Mouse (Mus musculus): ENCODE measurements around the gene Gas2l3.

Gene Gas2l3

DNA sequence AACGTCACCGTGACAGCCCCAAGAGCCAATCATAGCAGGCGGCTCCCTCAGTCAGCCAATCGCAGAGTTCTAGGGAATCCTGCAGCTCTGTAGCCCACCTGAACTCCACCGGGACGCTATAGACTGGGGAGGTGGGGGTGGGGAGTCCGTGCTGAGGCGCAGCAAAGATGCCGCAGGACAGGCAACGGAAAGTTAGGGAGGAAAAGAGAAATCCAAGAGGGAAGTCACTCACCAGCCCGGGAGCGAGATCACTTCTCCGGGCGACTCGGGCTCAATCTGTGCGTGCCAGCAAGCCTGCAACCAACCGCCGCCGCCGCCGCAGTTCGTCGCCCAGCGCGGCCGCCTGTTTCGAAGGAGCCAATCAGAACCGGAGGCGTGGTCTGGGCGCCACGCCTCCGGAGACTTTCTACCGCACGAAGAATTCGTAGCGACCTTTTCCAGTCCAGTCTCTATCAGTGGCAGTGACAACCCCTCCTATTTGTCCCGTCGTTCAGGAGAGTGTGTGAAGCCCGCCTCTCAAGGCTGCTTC, at the start of gene Gas2l3:
TSS of gene Gas2l3 (minus strand) at position 345 of the 529 bp plus-strand sequence.
- peak; percentile 81 for DNase-seq (ENCODE audit: low spot score)

GRCm38 (mm10) chr10:89491321-89491720, 47.6 kb upstream of the Gas2l3 start:
- DNase-seq (ENCODE audit: low spot score): no peak

GRCm38 (mm10) chr10:89490250-89490649, 46.5 kb upstream of the Gas2l3 start:
- DNase-seq (ENCODE audit: low spot score): no peak

DNA sequence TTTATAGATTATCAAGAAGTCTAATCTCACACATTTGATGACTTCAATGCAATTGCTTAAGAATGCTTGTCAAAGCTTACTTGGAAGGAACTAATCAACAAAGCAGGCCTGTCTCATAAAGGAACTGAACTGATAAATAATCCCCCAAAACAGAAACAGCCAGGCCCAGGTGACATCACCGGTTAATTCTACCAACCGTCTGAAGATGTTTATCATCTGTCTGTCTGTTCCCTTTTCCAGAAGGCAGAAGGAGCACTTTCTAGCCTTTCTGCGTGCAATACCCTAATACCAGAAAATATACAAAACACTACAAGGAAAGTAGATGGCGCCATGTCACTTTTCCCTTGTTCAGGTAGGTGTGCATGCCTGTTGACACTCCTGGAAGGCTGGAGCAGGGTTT, 45.7 kb upstream of the Gas2l3 start:
- no peak for DNase-seq (ENCODE audit: low spot score)

GRCm38 (mm10) chr10:89486995-89487742, 43.4 kb upstream of the Gas2l3 start:
- DNase-seq (ENCODE audit: low spot score): no peak

GRCm38 (mm10) chr10:89484907-89485306, 41.1 kb upstream of the Gas2l3 start:
- no peak for DNase-seq (ENCODE audit: low spot score)

- DNase-seq (ENCODE audit: low spot score): no peak
Observed at GRCm38 (mm10) chr10:89483812-89484602, 40.2 kb upstream of the Gas2l3 start.

DNA sequence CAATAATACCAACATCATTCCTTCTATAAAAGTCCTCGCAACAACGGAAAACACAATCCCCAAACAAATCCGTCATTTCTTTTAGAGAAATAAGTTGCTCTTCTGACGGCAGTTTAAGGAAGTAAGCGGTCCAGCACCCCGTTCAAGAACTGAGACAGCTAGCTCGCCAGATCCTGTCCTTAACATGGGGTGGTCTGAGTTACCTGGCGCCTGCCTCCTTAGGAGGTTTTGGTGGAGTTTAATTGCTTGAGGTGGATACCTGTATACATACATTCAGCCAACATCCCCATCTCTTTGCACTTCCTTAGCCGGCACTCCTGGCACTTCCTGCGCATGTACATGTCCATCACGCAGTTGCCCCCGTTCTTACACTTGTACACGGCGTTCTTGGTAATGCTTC, 39.3 kb upstream of the Gas2l3 start:
- no peak for DNase-seq (ENCODE audit: low spot score)

DNA sequence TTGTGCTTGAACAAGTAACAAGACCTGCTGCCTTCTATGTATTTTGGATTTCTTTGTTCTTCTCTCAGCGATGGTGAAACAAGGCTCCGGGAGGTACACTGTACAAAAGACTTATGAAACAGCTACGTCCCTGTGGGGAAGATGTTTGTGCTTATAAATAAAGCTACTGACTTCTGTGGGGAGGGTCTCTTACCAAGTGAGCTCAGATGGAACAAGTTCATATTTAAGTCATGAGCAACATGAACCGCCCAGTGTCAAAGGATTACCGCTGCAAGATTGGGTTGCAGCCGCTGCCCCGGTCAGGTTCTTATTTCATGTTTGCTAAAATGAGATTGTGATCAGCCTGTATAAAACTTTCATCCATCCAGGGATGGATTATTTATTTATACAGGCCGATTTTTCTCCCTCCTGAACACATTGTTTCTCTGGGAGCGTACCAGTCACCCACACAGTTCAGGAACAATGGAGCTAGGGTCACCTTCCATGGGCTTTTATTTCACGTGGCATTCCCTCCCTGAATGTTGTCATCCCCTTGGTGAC, 38.4 kb upstream of the Gas2l3 start:
- DNase-seq (ENCODE audit: low spot score): no peak

DNA sequence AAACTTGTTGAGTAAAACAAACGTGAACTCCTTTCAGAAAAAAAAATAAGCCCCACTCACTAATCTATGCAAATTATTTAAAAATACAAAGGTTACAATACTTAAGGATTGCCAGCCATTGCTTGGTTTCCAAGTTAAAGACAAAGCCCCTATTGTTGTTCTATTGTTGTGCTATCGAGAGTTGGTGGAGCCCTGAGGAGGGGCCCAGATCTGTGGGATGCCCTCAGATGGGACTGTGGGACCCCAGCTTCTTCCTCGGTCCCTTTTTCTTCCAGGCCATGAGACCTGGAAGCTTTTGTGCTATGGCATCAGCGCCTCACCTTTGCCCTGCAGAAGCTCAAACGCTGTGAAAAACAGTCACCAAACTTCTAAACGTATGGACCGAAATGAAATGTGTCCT, 37.9 kb upstream of the Gas2l3 start:
- DNase-seq (ENCODE audit: low spot score): no peak

DNA sequence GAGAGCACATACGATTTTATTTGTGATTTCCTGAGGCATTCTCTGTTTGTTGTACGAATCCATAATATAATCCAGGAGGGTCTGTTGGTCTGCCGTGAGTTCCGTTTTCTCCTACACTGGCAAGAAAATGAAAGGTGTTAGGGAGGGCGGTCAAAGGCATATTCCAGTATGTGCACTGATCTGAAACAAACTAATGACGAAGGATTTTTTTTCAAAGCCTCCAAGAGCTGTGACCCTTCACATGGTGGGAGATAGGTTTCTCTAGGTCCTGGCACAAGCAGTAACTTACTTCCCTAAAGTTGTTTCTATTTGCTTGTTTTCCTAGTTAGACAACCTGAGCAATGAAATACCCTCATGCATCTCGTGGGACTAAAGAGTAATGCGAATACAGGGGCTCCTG, 35.0 kb upstream of the Gas2l3 start:
- no peak for DNase-seq (ENCODE audit: low spot score)

DNA sequence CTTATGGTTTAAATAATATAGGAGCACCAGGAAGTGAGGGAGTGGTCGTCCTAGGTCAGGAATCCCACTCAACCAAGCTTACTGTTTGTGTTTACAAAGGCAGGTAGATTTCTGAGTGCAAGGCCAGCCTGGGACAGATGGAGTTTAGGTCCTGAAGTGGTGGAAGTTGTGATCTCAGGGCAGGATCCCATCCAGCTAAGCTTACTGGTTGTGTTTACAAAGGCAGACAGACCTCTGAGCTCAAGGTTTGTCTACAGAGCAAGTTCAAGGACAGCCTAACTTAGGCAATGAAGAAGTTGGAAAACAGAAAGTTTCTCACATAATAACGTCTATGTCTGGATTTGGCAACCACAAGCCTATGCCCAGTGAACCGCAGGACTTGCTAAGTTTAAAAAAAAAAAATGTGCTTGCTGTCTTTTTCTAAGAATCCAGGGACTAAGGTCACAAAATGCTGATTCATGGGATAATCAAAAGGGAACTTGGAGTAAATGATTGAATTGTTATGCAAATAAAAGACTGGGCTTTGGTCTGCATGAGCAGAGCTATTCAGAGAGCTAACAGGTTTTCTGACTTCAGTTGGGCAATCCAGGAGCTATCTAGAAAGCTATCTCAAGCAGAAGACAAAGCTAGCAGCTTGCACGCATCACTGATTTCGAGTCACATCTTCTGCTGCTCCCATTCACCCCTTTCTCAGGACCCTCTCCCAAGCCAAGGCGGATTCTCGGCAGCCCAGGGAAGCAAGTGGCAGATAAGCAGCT, 27.0 kb upstream of the Gas2l3 start:
- no peak for DNase-seq (ENCODE audit: low spot score)

DNA sequence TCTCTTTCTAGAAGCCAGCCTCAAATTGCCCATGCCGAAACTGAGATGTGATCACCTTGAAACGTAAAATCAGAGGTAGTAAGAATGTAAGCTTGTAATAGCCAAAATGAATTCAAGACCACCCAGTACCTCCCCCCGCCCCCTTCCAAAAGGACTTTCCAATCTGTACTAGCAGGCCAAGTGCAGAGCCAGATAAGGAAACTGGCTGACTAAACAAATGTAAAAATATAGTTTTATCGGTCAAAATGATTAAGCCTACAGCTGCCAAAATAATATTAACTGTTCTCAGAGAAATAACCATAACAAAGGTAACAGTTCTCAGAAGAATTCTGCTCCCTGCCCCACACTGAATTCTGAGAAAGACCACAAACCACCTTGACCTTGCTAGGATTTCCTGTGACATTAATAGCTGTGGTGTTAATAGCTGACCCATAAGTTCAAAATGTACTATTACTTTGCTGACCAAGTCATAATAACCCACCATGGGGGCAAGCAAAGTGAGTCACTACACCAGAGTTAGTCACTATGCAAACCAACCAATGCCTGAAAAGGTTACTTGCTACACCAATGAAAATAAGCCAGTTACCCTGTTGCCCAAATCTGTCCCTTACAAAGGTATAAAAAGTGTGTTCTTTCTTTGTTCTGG, 21.1 kb upstream of the Gas2l3 start:
- DNase-seq (ENCODE audit: low spot score): no peak

DNA sequence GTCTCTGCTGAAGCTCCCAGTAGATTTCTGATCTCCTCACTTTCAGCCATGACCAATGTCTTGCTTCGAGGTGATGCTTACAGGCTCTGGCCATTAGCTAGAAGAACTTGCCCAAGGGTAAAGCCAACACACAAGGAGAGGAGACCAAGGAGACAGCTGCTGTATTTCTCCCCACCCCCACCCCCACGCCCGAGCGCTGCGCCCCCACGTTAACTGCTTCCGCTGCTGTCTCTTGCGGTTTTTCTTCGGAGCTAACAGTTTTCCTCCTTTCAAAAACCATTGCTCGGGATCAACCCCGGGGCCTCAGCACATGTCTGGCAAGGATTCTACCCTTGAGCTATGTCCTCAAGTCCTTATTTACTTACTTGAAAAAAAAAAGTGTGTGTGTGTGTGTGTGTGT, 19.1 kb upstream of the Gas2l3 start:
- DNase-seq (ENCODE audit: low spot score): no peak

GRCm38 (mm10) chr10:89461856-89462507, 18.2 kb upstream of the Gas2l3 start:
- DNase-seq (ENCODE audit: low spot score): peak; percentile 90

DNA sequence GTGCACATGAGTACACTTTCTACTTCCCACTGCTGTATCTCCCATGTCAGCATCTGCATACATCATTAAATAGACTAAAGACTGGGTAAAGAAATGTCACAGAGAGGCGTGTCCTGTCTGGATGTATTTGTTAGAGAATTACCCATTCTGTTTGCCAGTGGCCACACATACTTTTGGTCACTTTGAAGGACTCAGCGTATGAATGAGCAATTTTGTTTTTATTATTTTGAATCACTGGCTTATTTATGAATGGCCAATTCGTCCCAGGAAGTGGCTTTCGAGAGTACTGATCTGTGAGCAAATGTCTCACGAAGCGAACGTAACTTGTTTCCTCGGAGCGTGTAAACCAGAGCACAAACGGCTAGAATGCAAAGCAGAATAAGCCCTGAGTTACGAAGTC, 17.2 kb upstream of the Gas2l3 start:
- no peak for DNase-seq (ENCODE audit: low spot score)

DNA sequence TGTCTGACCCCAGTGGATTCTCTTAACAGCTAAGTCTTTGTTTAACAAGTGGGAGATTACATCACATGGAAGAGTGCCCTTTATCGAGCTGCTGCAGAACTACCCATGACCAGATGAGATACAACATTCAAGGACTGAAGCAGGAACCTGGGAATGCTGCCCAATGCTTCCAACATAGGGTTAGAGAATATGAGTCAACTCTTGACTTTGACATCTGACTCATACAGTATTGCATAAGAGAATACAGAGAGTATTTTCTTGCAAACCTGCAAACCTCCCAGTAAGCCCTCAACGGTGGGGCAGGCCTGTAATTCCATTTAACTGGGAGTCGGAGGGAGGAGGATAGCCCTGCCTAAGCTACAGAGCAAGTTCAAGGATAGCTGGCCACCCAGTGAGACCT, 15.0 kb upstream of the Gas2l3 start:
- no peak for DNase-seq (ENCODE audit: low spot score)

DNA sequence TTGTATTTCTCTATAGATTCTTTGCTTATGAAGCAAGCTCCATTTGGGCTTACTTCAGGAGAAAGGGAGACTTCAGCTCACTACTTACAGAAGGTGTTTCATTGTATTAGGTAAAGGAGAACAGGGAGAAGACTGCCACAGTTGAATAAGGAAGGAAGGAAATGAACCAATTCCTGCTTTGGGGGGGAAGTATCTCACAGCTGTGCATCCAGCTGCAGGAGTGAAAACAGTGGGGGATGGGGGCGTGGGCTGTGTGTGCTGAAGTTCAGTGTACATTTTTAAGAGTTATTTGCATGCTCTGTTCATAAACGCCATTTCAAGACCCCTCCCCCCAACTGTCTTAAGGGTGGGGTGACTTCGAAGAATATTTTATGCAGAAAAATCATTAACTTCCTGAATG, 10.0 kb upstream of the Gas2l3 start:
- no peak for DNase-seq (ENCODE audit: low spot score)

DNA sequence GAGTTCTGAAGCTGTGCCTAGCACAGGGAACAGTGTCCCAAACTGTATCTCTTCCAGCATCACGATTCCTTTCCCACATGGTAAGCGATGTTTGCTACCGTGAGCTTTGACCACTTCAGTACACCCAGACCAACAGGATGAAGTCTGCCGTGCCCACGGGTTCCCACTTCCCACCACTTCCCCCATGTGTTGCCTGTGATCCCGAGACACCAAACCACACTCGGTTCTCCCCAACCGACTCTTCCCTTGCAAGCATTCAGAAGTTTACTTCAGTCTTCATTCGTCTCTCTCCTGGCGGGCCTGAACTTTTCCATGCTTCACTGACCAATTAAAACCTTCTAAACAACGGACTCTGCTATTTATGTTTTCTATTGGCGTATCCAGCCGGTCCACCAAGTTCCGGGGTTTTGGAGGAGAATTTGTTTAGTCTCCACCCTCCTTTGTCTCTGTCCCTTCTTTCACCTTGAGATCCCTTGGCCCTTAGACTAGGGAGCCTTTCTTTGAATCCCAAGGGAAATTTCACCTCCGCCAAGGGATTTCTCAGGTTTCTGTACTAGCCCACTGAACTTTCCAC, 9.4 kb upstream of the Gas2l3 start:
- no peak for DNase-seq (ENCODE audit: low spot score)

DNA sequence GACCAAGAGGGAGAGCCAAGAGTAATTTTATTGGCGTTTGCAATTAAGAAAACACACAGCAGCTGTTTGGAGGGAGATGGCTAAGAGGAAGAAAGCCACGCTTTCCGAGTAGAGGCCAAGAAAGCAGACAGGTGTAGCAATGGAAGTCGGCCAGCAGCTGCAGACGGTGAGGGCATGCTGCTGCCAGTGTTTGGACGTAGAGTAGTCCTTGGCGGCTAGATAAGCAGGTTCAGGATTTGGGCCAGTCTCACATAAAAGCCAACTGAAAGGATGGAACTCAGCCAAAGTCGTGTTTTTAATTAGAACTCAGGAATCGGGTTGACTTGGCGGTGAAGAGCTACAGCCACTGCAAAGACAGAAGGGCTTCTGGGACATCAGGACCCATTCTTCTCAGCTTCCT, 6.6 kb upstream of the Gas2l3 start:
- DNase-seq (ENCODE audit: low spot score): no peak

- DNase-seq (ENCODE audit: low spot score): no peak
Observed at GRCm38 (mm10) chr10:89444381-89444780, 614 bp upstream of the Gas2l3 start.
